Mouse (Mus musculus) ES-E14 (cell line): ENCODE data around the gene Entpd3. TPM values are rescaled to one million over a fixed set of nuclear protein-coding genes. Genes with fewer than 3 reads are reported as not detected.

Experiments
- DNase-seq: peaks from one replicate; pipeline ENCODE4 v3.0.0-alpha.2; 2013; ENCODE audit warnings: low read depth, low spot score
- H3K27ac ChIP-seq: 2 replicates; pipeline ENCODE4 v1.5.1; 2012; ENCODE audit warnings: low read depth, mild to moderate bottlenecking, low read length, moderate library complexity, mixed read lengths; ENCODE audit not compliant: poor library complexity, insufficient read depth, severe bottlenecking
- H3K36me3 ChIP-seq: 2 replicates; pipeline ENCODE4 v1.6.1; 2012; ENCODE audit warnings: mild to moderate bottlenecking, low read length, moderate library complexity, mixed read lengths; ENCODE audit not compliant: control insufficient read depth, poor library complexity, insufficient read depth, severe bottlenecking
- H3K4me1 ChIP-seq, 2 experiments: fragments of 150-350 bp in 1 of 2; sonication (generic) in 1 of 2; 2 replicates each; pipeline ENCODE4 v1.6.1; 2012; ENCODE audit warnings: low read length in 2 of 2, mild to moderate bottlenecking in 1 of 2, mixed read lengths in 1 of 2; ENCODE audit not compliant: control insufficient read depth in 2 of 2, insufficient read depth in 2 of 2, poor library complexity in 1 of 2
- H3K4me3 ChIP-seq, 2 experiments: fragments of 150-350 bp in 1 of 2; sonication (generic) in 1 of 2; 2 replicates each; pipeline ENCODE4 v1.5.1; 2012; ENCODE audit warnings: low read length in 2 of 2, low read depth in 1 of 2, mild to moderate bottlenecking in 1 of 2, mixed read lengths in 1 of 2; ENCODE audit not compliant: insufficient read depth in 1 of 2, poor library complexity in 1 of 2, severe bottlenecking in 1 of 2
- H3K9ac ChIP-seq: 2 replicates; pipeline ENCODE4 v1.6.1; 2012; ENCODE audit warnings: low read depth, mild to moderate bottlenecking, low read length, mixed read lengths; ENCODE audit not compliant: poor library complexity, insufficient read depth, severe bottlenecking
- H3K9me3 ChIP-seq: fragments of 150-350 bp; sonication (generic); 2 replicates; pipeline ENCODE4 v1.6.1; 2012; ENCODE audit warnings: low read depth, mild to moderate bottlenecking, low read length; ENCODE audit not compliant: control insufficient read depth, insufficient read depth
- CHD2 ChIP-seq: IDR thresholded peaks from 2 replicates; pipeline ENCODE4 v1.6.1; 2014; ENCODE audit warnings: mild to moderate bottlenecking, low read depth, low read length, inconsistent platforms
- HCFC1 ChIP-seq: IDR thresholded peaks from 2 replicates; pipeline ENCODE4 v1.6.1; 2012; ENCODE audit warnings: low read length, inconsistent platforms, borderline replicate concordance; ENCODE audit not compliant: insufficient read depth
- MAFK ChIP-seq: IDR thresholded peaks from 2 replicates; pipeline ENCODE4 v1.6.1; 2014; ENCODE audit warnings: mild to moderate bottlenecking, low read depth, low read length, inconsistent platforms; ENCODE audit not compliant: insufficient read depth
- ZC3H11A ChIP-seq: IDR thresholded peaks from 2 replicates; pipeline ENCODE4 v1.6.1; 2012; ENCODE audit warnings: low read depth, mild to moderate bottlenecking, inconsistent platforms, low read length, borderline replicate concordance
- ZNF384 ChIP-seq: IDR thresholded peaks from 2 replicates; pipeline ENCODE4 v1.6.1; 2012; ENCODE audit warnings: low read depth, low read length, inconsistent platforms
- in situ Hi-C, 2 experiments: fragments of 600-800 bp; cut with MboI; formaldehyde crosslinking; loops; one replicate each; pipeline ENCODE4 v1.15.1; 2025; ENCODE audit warnings: low sequenced_read_pairs in 2 of 2, inconsistent platforms in 1 of 2; ENCODE audit not compliant: unreplicated experiment in 2 of 2
- total RNA-seq: library from RNA; depleted of rRNA; stranded (reverse); fragments of 300-350 nt; gene quantifications from 2 replicates; pipeline ENCODE4 v1.2.3, GENCODE M21; 2012

The Entpd3 gene
- total RNA-seq, 1 experiment, result 0.45 TPM

DNA sequence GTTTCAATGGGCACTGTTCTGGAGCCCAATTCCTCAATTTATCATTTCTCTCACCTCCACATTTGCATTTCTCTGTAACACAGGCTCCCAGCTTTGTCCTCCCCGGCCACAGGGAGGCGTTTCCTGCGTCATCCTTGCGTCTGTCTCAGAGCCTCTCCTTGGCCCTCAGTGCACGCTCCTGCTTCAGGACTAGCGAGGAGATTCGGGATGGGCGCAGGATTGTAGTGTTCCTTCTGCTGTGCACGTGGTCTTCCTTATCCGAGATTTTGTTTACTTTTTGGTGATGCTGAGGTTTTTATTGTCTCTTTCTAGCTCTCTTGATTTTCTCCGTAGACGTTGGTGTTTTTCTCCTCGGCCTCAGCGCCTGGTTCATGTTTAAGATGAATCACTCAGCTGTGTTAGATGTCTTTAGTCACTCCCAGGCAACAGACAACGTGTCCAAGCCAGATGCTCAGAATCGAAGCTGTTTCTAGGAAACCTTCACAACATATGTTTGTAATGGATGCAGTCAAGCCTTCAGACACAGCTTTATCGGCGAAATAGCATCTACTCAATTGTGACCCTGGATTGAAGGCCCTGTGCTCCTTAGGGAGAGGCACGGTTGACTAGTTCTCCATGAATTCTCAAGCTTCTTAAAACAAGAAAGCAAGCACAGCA lies 20.0 kb upstream of the Entpd3 start:
- in situ Hi-C loops, result no loop called here
- no peak for DNase-seq
- TF ChIP-seq CHD2 (no peak), MAFK (no peak), ZC3H11A (no peak), ZNF384 (no peak), HCFC1 (no peak)

DNA sequence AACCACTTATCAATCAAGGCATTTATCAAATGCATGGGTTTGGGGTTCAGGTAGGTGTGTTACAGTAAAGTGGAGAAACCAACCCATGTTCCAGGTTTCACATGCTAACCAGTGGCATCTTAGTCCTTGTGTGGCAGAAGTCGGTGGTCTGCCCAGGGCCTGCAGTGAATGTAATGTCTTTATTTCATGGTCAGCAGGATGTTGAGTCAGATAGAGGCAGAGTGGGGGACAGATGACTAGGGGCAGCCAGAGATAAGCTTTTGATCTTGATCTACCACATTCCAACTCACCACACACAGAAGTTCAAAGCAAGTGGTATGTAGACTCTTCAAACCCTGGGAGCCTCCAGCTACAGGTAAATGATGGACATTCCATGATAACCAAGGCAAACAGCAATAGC lies 18.5 kb upstream of the Entpd3 start:
- TF ChIP-seq MAFK (no peak), HCFC1 (no peak), CHD2 (no peak), ZNF384 (no peak), ZC3H11A (no peak)

More for the DNA sequence above, 20.0 kb upstream of the Entpd3 start:
- Histone ChIP-seq H3K9ac (no peak overlapping the region), H3K36me3 (no peaks in the 10 kb centered on the region), H3K4me3 (no peak overlapping the region), H3K4me1 (no peaks in the 10 kb centered on the region), H3K27ac (no peak overlapping the region), H3K9me3 (no peaks in the 10 kb centered on the region)

DNA sequence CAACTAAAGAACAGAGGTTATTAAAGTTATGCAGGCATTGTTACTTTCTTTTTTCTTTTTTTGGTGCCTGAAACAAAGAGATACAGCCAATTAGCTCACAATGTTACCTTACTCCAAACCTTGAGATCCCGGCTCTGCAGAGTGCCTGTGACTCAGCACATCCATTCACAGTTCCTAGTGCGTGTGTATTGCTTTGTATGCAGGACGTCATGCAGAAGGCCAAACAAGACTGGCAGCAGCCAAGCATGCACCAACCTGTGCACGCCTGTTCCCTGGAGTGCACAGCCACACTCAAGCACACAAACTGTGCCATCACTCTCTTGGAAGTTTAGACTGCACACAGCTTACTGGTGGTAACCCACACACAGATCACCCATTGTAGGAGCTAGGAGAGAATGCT lies 12.3 kb upstream of the Entpd3 start:
- Histone ChIP-seq H3K27ac (no peak overlapping the region), H3K9ac (no peak overlapping the region), H3K4me1 (peaks cover 0 to 8% of the 10 kb centered on the region in 2 experiments; a peak in 1 of 4 replicates), H3K36me3 (no peaks in the 10 kb centered on the region), H3K9me3 (no peaks in the 10 kb centered on the region), H3K4me3 (no peak overlapping the region)
- no peak for DNase-seq
- in situ Hi-C loops, result no loop called here
- TF ChIP-seq ZC3H11A (no peak), HCFC1 (no peak), ZNF384 (no peak), MAFK (no peak), CHD2 (no peak)

More for the DNA sequence above, 18.5 kb upstream of the Entpd3 start:
- H3K9ac ChIP-seq, result no peak overlapping the region
- in situ Hi-C loops, result no loop called here
- H3K36me3 ChIP-seq, result no peaks in the 10 kb centered on the region
- DNase-seq, result no peak
- H3K4me1 ChIP-seq, result no peaks in the 10 kb centered on the region
- H3K27ac ChIP-seq, result no peak overlapping the region
- H3K4me3 ChIP-seq, result no peak overlapping the region
- H3K9me3 ChIP-seq, result no peaks in the 10 kb centered on the region

DNA sequence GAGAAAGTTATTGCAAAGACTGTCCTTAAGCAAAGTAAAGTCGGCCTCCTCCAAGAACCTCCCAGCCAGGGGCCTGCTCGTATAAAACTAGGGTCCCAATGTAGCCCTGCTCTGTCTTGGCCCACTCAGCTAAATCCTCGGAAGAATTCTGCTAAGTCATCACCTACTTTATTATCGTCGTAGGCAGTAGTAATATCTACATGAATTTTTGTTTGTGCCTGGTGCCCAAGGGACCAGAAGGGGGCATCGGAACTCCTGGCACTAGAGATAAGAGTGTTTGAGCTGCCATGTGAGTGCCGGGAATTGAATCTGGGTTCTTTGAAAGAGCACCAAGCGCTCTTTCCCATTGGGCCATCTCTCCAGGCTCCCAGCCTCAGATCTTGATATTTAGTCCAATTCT lies 11.7 kb upstream of the Entpd3 start:
- Histone ChIP-seq H3K9me3 (no peaks in the 10 kb centered on the region), H3K4me3 (no peak overlapping the region), H3K36me3 (no peaks in the 10 kb centered on the region), H3K9ac (no peak overlapping the region), H3K4me1 (peaks cover 0 to 8% of the 10 kb centered on the region in 2 experiments; a peak in 1 of 4 replicates), H3K27ac (no peak overlapping the region)
- no peak for DNase-seq
- TF ChIP-seq ZNF384 (no peak), CHD2 (no peak), HCFC1 (no peak), ZC3H11A (no peak), MAFK (no peak)
- in situ Hi-C loops, result no loop called here
